Mouse (Mus musculus) CH12.LX (cell line): ENCODE data around the gene Dtnb. TPM values are rescaled to one million over a fixed set of nuclear protein-coding genes. Genes with fewer than 3 reads are reported as not detected.

ENCODE experiments used
- DNase-seq: peaks from one replicate; pipeline ENCODE4 v3.0.0-alpha.2; 2013; ENCODE audit errors: extremely low read depth
- H3K27ac ChIP-seq: 2 replicates; pipeline ENCODE4 v1.5.1; 2012; ENCODE audit warnings: low read depth, mild to moderate bottlenecking, control low read depth, moderate library complexity; ENCODE audit not compliant: insufficient read depth
- H3K27me3 ChIP-seq: replicated peaks from 2 replicates; pipeline ENCODE3; 2012; ENCODE audit warnings: inconsistent platforms
- H3K36me3 ChIP-seq, 2 experiments: replicated peaks in 1 of 2; 2 replicates each; pipeline versions ENCODE3 to v1.6.1; 2012; ENCODE audit warnings: inconsistent platforms in 1 of 2, low read length in 1 of 2, mild to moderate bottlenecking in 1 of 2, mixed read lengths in 1 of 2, moderate library complexity in 1 of 2; ENCODE audit not compliant: control insufficient read depth in 1 of 2, insufficient read depth in 1 of 2
- H3K4me1 ChIP-seq, 2 experiments: 2 replicates each; pipeline ENCODE4 v1.6.1; 2012; ENCODE audit warnings: inconsistent platforms in 1 of 2, moderate library complexity in 1 of 2; ENCODE audit not compliant: insufficient read depth in 2 of 2, control insufficient read depth in 1 of 2
- H3K4me2 ChIP-seq: 2 replicates; pipeline ENCODE4 v1.6.1; 2012; ENCODE audit warnings: low read depth, mild to moderate bottlenecking, control low read depth; ENCODE audit not compliant: poor library complexity, insufficient read depth, severe bottlenecking
- H3K4me3 ChIP-seq, 3 experiments: fragments of 150-350 bp in 1 of 3; sonication (generic) in 1 of 3; replicated peaks in 1 of 3; 2 replicates each; pipeline versions ENCODE3 to v1.5.1; 2011 to 2012; ENCODE audit warnings: low read depth in 2 of 3, low read length in 2 of 3, mild to moderate bottlenecking in 2 of 3, moderate library complexity in 2 of 3, control low read depth in 1 of 3, improper control_type of control experiment in 1 of 3, inconsistent platforms in 1 of 3, mixed read lengths in 1 of 3; ENCODE audit not compliant: poor library complexity in 1 of 3
- H3K79me2 ChIP-seq: replicated peaks from 2 replicates; pipeline ENCODE4 v1.6.1; 2012; ENCODE audit warnings: mild to moderate bottlenecking, moderate library complexity; ENCODE audit not compliant: control insufficient read depth, poor library complexity, insufficient read depth, severe bottlenecking; ENCODE audit errors: extremely low read depth
- H3K9ac ChIP-seq: 2 replicates; pipeline ENCODE4 v1.6.1; 2012; ENCODE audit warnings: low read depth, mild to moderate bottlenecking, control low read depth, moderate library complexity; ENCODE audit not compliant: insufficient read depth
- H3K9me3 ChIP-seq: replicated peaks from 2 replicates; pipeline ENCODE3; 2012; ENCODE audit warnings: low read length, inconsistent platforms, mixed read lengths
- CHD2 ChIP-seq: IDR thresholded peaks from 2 replicates; pipeline ENCODE4 v1.6.1; 2011; ENCODE audit warnings: low read length, improper control_type of control experiment
- CTCF ChIP-seq, 2 experiments: IDR thresholded peaks in 1 of 2; conservative IDR thresholded peaks in 1 of 2; 2 replicates each; pipeline ENCODE4 v1.5.1; 2011 to 2012; ENCODE audit warnings: low read depth in 2 of 2, low read length in 2 of 2, improper control_type of control experiment in 1 of 2, inconsistent platforms in 1 of 2, mild to moderate bottlenecking in 1 of 2, moderate library complexity in 1 of 2
- ELF1 ChIP-seq: IDR thresholded peaks from 2 replicates; pipeline ENCODE4 v1.6.1; 2014; ENCODE audit warnings: low read depth, mild to moderate bottlenecking, inconsistent platforms, low read length, improper control_type of control experiment
- EP300 ChIP-seq: IDR thresholded peaks from 2 replicates; pipeline ENCODE4 v1.6.1; 2011; ENCODE audit warnings: low read length, improper control_type of control experiment
- GABPA ChIP-seq: IDR thresholded peaks from 2 replicates; pipeline ENCODE4 v1.6.1; 2012; ENCODE audit warnings: low read depth, low read length, improper control_type of control experiment, inconsistent platforms; ENCODE audit not compliant: insufficient replicate concordance
- IRF4 ChIP-seq: IDR thresholded peaks from 2 replicates; pipeline ENCODE4 v1.6.1; 2014; ENCODE audit warnings: low read depth, mild to moderate bottlenecking, inconsistent platforms, low read length, improper control_type of control experiment
- JUND ChIP-seq: conservative IDR thresholded peaks from 2 replicates; pipeline ENCODE4 v1.6.1; 2011; ENCODE audit warnings: low read depth, low read length, improper control_type of control experiment
- KAT2A ChIP-seq: IDR thresholded peaks from 2 replicates; pipeline ENCODE4 v1.6.1; 2012; ENCODE audit warnings: low read length, improper control_type of control experiment, inconsistent platforms; ENCODE audit not compliant: insufficient replicate concordance
- MXI1 ChIP-seq: IDR thresholded peaks from 2 replicates; pipeline ENCODE4 v1.6.1; 2011; ENCODE audit warnings: mild to moderate bottlenecking, low read depth, low read length, improper control_type of control experiment
- MYC ChIP-seq: IDR thresholded peaks from 2 replicates; pipeline ENCODE4 v1.6.1; 2011; ENCODE audit warnings: low read depth, mild to moderate bottlenecking, improper control_type of control experiment, low read length
- POLR2A ChIP-seq: IDR thresholded peaks from 2 replicates; pipeline ENCODE4 v1.6.1; 2011; ENCODE audit warnings: low read depth, mild to moderate bottlenecking, improper control_type of control experiment, low read length
- RAD21 ChIP-seq: IDR thresholded peaks from 2 replicates; pipeline ENCODE4 v1.6.1; 2011; ENCODE audit warnings: low read depth, mild to moderate bottlenecking, low read length, improper control_type of control experiment, moderate library complexity
- RCOR1 ChIP-seq: conservative IDR thresholded peaks from 2 replicates; pipeline ENCODE4 v1.6.1; 2012; ENCODE audit warnings: low read depth, mild to moderate bottlenecking, inconsistent platforms, low read length, improper control_type of control experiment
- SMC3 ChIP-seq: IDR thresholded peaks from 2 replicates; pipeline ENCODE4 v1.6.1; 2011; ENCODE audit warnings: low read depth, low read length, improper control_type of control experiment
- ZC3H11A ChIP-seq: IDR thresholded peaks from 2 replicates; pipeline ENCODE4 v1.6.1; 2012; ENCODE audit warnings: low read depth, mild to moderate bottlenecking, inconsistent platforms, low read length, improper control_type of control experiment
- dilution Hi-C: fragments of 300-500 bp; cut with MboI; formaldehyde crosslinking; loops from 2 replicates; pipeline ENCODE4 v1.14.3; 2020; ENCODE audit warnings: low sequenced_read_pairs; ENCODE audit not compliant: extremely low pct_unique_long_range_greater_than_20kb, extremely low pct_ligation_motif_present
- in situ Hi-C: fragments of 300-500 bp; cut with MboI; formaldehyde crosslinking; loops from 3 replicates; pipeline ENCODE4 v1.14.3; 2019; ENCODE audit warnings: low sequenced_read_pairs, low pct_ligation_motif_present, low pct_unique_long_range_greater_than_20kb, mixed read lengths
- polyA plus RNA-seq: library from polyadenylated mRNA; unstranded; fragments of >175 nt; gene quantifications from 2 replicates; pipeline ENCODE4 v1.2.1, GENCODE M21; 2012; ENCODE audit warnings: low read depth; ENCODE audit not compliant: insufficient read length
- total RNA-seq, 2 experiments: library from RNA; depleted of rRNA; stranded (reverse); fragments of 300-350 nt in 1 of 2; fragments of >200 nt in 1 of 2; gene quantifications; 2 replicates each; pipeline ENCODE4 v1.2.3; 2012 to 2014

Gene Dtnb
- total and polyA plus RNA-seq, 3 experiments, result 8.1 to 26.0 (median 17.4) TPM

DNA sequence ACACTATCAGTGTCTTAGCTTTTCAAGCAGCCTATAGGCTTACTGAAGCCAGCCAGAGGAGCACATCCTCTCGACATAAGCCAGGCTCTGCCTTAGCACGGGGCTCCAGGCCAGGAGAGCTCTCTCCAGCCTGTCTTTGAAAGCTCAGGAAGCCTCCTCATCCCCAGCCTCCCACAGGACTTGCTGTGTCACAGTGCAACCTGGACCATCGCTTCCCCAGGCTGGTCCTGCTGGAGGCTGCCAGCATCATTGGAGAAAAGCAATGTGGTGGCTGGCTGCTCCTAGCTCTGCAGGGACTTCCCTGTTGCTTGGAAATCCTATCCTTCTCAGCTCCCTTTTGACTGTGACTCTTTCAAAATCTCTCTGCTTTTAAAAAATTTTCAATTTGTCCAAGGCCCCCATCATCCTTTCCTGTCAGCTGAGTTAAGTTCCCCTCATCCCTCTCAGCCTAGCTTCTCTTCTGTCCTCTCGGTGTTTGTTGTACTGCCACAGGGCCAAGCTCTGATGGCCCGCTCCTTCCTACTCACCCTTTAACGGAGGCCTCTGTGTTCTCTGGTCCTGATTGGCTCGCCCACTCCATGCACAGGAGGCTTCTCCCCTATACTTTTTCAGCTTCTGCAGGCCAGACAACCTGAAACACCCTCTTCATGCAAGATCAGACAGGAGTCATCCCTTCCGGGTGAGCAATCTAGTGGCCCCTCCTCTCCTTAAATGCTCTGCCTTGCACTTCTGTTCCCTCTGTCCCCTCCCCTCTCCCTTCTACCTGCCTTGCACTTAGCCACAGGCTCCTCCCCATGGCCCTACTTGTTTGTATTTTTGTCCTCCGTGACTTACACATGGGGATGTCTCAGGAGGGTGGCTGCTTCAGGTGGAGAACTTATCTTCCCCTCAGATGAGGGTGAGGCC is 14.5 kb upstream of the Dtnb start:
- Histone ChIP-seq H3K4me2 (0 out of 2 replicates have a peak overlapping the region, but pooled peaks have one; percentile 16), H3K27ac (no peak overlapping the region), H3K9ac (no peak overlapping the region), H3K79me2 (no peaks in the 10 kb centered on the region), H3K4me1 (peaks cover 0 to 22% of the 10 kb centered on the region in 2 experiments; a peak in 2 of 4 replicates), H3K9me3 (no peaks in the 10 kb centered on the region), H3K4me3 (peak overlapping the region; percentile 34 to 56 (median 45)), H3K27me3 (no peaks in the 10 kb centered on the region), H3K36me3 (peaks cover 0 to 6% of the 10 kb centered on the region in 2 experiments)
- dilution Hi-C loops, result no loop called here
- DNase-seq, result peak; percentile 43
- peak; percentile 42 for TF ChIP-seq ELF1
- TF ChIP-seq KAT2A, result no peak
- TF ChIP-seq CHD2, result no peak
- no peak for TF ChIP-seq JUND
- in situ Hi-C loops, result loop anchor here (25.0 kb wide), 1 partner anchor 1355 kb away; the partner anchor contains the start of genes Atad2b and Ubxn2a

DNA sequence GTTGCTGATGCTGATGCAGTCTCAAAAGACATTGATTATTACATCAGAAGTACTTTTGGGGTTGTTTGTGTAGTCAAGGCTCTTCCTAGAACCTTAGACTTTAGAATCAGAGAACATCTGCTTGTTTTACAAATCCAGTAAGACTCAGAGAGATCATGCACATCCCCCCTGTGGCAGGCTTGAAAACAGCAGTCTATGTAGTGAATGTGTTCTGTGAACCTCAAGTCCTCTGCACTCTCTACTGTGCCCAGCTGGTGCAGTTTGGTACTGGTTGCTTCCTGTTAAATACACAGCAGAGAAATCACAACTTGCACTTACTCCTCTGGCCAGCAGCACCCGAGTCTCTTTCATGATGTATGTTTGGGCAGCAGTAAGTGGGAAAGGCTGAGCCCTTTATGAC is 11.6 kb upstream of the Dtnb start:
- DNase-seq, result peak; percentile 80
- no peaks in the 10 kb centered on the region for H3K27me3 ChIP-seq
- no peaks in the 10 kb centered on the region for H3K36me3 ChIP-seq
- dilution Hi-C loops, result no loop called here
- H3K4me3 ChIP-seq, result no peak overlapping the region
- in situ Hi-C loops, result loop anchor here (25.0 kb wide), 1 partner anchor 1352 kb away; the partner anchor contains the start of genes Atad2b and Ubxn2a
- no peaks in the 10 kb centered on the region for H3K79me2 ChIP-seq
- no peaks in the 10 kb centered on the region for H3K9me3 ChIP-seq
- no peak for TF ChIP-seq RCOR1
- no peak for TF ChIP-seq ZC3H11A
- TF ChIP-seq RAD21, result peak; percentile 64
- peak; percentile 44 to 76; a peak in 3 of 4 replicates for TF ChIP-seq CTCF (conservative IDR thresholded peaks at IDR 0.05 in 1 of 2, IDR thresholded peaks at IDR 0.05 in 1 of 2; ENCODE audit: low read depth in 2 of 2, low read length in 2 of 2)
- TF ChIP-seq POLR2A, result no peak
- TF ChIP-seq MXI1, result no peak
- TF ChIP-seq EP300, result no peak
- TF ChIP-seq GABPA, result no peak
- 0 out of 2 replicates have a peak, but pooled peaks have one; percentile 26 for TF ChIP-seq IRF4
- no peak for TF ChIP-seq KAT2A
- 0 out of 2 replicates have a peak, but pooled peaks have one; percentile 26 for TF ChIP-seq MYC
- TF ChIP-seq SMC3, result peak; percentile 62
- no peak overlapping the region for H3K27ac ChIP-seq
- no peak overlapping the region for H3K4me2 ChIP-seq
- H3K9ac ChIP-seq, result no peak overlapping the region
- peaks cover 0 to 22% of the 10 kb centered on the region in 2 experiments; a peak in 2 of 4 replicates for H3K4me1 ChIP-seq
